Mouse (Mus musculus) lung, postnatal 25 days (tissue): ENCODE results near the gene Tymp.

ENCODE experiments used
- DNase-seq: peaks from one replicate; pipeline ENCODE4 v3.0.0; 2022; ENCODE audit warnings: low spot score

Gene Tymp

DNA sequence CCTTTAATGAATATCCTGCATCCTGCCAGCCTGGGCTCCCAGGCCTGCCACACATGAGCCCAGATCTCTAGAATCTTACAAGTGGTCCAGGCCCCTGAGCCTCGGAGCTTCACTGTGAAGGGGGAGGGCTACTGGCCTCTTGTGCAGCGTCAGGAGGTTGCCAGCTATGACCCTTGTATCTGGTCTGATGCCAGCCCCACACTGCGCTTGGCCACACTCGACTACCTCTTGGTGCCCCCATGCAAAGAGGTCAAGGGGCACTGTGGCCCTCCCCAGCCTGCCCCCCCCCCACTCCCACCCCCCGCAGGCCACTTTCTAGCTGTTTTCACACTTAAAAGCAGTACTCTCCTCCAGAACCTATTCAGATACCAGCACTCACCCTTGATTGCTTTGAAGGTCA is 50.4 kb downstream of the Tymp start:
- no peak for DNase-seq

DNA sequence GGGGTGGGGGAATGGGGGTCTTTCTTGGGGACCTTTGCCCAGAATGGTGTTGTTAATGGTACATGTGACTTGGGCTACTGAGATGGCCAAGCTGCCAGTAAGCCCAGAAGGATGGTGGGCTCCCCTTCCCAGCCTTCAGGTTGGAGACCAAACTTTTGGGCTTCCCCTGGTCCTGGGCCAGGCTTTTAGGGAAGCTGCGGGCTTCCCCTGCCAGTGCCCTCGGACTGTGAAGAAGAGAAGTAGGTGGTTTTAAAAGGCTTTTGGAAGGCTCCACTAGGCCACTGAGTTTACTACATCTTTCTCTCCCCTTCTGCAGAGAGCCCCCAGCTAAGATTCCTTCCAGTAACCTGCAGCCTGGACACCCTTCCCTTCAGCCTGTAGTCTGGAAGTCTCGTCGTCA is 53.2 kb downstream of the Tymp start:
- no peak for DNase-seq

DNA sequence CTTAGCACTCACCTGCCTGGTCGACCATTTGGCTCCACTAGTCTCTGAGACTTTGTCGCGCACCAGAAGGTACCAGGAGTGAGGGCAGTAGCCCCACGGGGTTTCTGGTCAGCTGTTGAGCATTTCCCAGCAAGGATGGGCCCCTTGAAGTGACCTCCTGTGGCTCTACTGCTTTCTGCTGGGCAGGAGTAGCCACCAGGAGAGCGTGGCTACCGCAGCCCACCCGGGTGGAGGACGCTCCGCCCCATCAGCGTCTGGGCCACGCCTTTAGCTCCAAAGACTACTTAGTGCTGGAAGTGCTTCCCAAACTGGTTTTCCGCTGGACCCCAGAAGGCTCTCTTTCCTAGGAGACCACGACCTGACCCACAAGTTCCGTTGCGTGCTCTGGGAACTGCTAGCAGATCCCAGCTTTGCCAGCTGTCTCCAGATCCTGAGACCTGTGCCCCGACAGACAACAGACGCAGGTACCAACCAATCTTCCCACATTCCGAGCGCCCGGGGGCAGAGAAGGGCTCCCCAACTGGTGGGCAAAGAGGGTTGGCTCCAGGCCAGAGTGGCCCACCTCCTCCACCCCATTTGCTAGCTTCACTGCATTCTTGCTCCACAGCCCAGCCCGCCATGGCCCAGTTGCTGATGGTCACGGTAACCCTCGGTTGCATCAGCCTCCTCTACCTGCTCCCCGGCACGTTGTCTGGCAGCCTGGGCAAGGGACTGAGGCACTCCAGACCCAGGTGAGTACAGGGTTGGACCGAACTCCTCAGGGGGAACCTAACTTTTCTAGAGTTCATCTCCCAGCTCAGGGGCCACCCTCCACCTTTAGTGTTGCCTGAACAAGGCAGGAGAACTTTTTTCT is 53.9 kb downstream of the Tymp start, which contains the start of gene Adm2:
Gene Adm2 (plus strand): TSS at position 51 of the 853 bp plus-strand sequence.
- no peak for DNase-seq
